Mouse (Mus musculus) liver, adult 2 months (tissue): Measurements from ENCODE around the gene Cct3.

Source experiments
- CTCF ChIP-seq: fragments of 200-500 bp; IDR thresholded peaks from 2 replicates; pipeline ENCODE4 v1.5.1; 2011; ENCODE audit warnings: low read depth, low read length, control low read depth
- POLR2A ChIP-seq: fragments of 200-500 bp; IDR thresholded peaks from 2 replicates; pipeline ENCODE4 v1.6.1; 2011; ENCODE audit warnings: low read length, control low read depth; ENCODE audit not compliant: insufficient read depth; ENCODE audit errors: extremely low read depth

DNA sequence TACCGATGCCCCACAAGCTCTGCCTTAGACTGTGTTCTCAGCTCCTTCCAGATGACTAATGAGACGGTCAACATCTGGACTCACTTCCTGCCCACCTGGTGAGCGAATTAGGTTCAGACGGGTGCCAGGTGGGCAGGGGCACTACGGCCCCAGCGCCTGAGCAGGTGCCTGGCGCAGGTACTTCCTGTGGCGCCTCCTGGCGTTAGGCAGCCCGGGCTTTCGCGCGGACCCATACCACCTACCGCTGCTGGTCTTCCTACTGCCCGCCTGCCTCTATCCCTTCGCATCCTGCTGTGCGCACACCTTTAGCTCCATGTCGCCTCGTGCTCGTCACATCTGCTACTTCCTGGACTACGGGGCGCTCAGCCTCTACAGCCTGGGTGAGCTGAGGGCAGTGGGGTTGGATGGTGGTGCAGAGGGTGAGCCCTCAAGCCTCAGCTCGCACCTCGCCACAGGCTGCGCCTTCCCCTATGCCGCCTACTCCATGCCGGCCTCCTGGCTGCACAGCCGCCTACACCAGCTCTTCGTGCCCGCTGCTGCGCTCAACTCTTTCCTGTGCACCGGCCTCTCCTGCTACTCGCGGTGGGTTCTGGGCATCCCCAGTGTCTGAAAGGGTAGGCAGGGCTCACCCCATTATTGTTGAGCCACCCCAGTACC is 68.9 kb downstream of the Cct3 start:
- TF ChIP-seq CTCF (no peak), POLR2A (no peak)
